Mouse (Mus musculus): ENCODE data around the gene Kcng4.

GRCm38 (mm10) chr8:119623744-119624143 is 11.7 kb downstream of the Kcng4 start:
- TF ChIP-seq CTCF (IDR thresholded peaks at IDR 0.05; ENCODE audit: control insufficient read depth, insufficient read depth, insufficient read length): no peak
- no peak for TF ChIP-seq USF1 (IDR thresholded peaks at IDR 0.05; ENCODE audit: low read depth)
- TF ChIP-seq CEBPB (IDR thresholded peaks at IDR 0.05; ENCODE audit: low read depth): no peak
- TF ChIP-seq FOSL1 (IDR thresholded peaks at IDR 0.05; ENCODE audit: insufficient read depth, low read length, poor library complexity, severe bottlenecking): no peak

Data from C2C12 (cell line).